Mouse (Mus musculus) midbrain, embryonic 10.5 days (tissue): ENCODE measurements around the gene Galm. TPM values are rescaled to one million over a fixed set of nuclear protein-coding genes. Genes with fewer than 3 reads are reported as not detected.

Experiments used
- polyA plus RNA-seq: library from polyadenylated mRNA; unstranded; fragments of >200 nt; fragmentation: Nextera tagmentation; extraction: Ambion mirVana; gene quantifications from 2 replicates; pipeline ENCODE4 v1.2.1, GENCODE M21; 2016

Gene Galm
- polyA plus RNA-seq, 1 experiment from 2014 or later, result 9.9 TPM

Other genes with a start within 250 kb of the Galm start
- gene Atl2, start 231.3 kb upstream of the Galm start, polyA plus RNA-seq, result 36.2 and 37.7 TPM in 2 replicates
- 85.2 and 86.7 TPM in 2 replicates for gene Hnrnpll, start 65.1 kb upstream of the Galm start, polyA plus RNA-seq
- gene Srsf7, start 79.8 kb downstream of the Galm start, polyA plus RNA-seq, result 795 and 858 TPM in 2 replicates
- 0.06 and 0.19 TPM in 2 replicates for gene Ttc39d, start 80.0 kb downstream of the Galm start, polyA plus RNA-seq
- 50.6 and 66.2 TPM in 2 replicates for gene Gemin6, start 97.0 kb downstream of the Galm start, polyA plus RNA-seq
- gene Morn2, start 162.7 kb downstream of the Galm start, polyA plus RNA-seq, result 32.8 and 37.2 TPM in 2 replicates
- 15.1 and 21.2 TPM in 2 replicates for gene Dhx57, start 163.0 kb downstream of the Galm start, polyA plus RNA-seq
- 0.26 and 0.44 TPM in 2 replicates for gene Arhgef33, start 179.9 kb downstream of the Galm start, polyA plus RNA-seq
- 0.73 and 1.4 TPM in 2 replicates for gene Gm10190, start 246.1 kb downstream of the Galm start, polyA plus RNA-seq